Comparison of ENCODE assay signal across 29 mouse cellular contexts in genomic region chr5:77402901-77403300, GRCm38 (mm10). TPM values are rescaled to one million over a fixed set of nuclear protein-coding genes. Genes with fewer than 3 reads are reported as not detected.
DNase-seq lines count a peak whose midpoint lies in the region; ATAC-seq and TF ChIP-seq lines count a peak whose summit lies in the region.
"Had no signal": no experiment of that assay in that cellular context is flagged by ENCODE, and none has a peak within 500 bp of the region (broad histone marks: within the 10 kb centered on the region; RNA-seq: fewer than 3 reads in every experiment).

No protein-coding gene starts in this region.

- TF ChIP-seq EP300 in heart, adult 2 months (IDR thresholded peaks at IDR 0.05; ENCODE audit: insufficient read depth, low read depth, low read length) = no peak

- no peak overlapping the region for H3K4me3 ChIP-seq in heart, adult 2 months
- no peak overlapping the region for H3K4me3 ChIP-seq in kidney, adult 2 months (ENCODE audit: insufficient read depth, low read depth, low read length)
- H3K4me3 ChIP-seq in kidney, embryonic 16.5 days (ENCODE audit: low read length) = no peak overlapping the region
- no peak overlapping the region for H3K4me3 ChIP-seq in small intestine, adult 2 months (ENCODE audit: low read depth, low read length)
- H3K4me3 ChIP-seq: embryonic facial prominence, embryonic 12.5 days; forebrain, embryonic 10.5 days; hindbrain, embryonic 10.5 days; midbrain, embryonic 13.5 days; neural tube, embryonic 13.5 days; stomach, embryonic 15.5 days had no signal

- no peak for TF ChIP-seq POLR2A in heart, adult 2 months (IDR thresholded peaks at IDR 0.05; ENCODE audit: insufficient read depth, low read depth, low read length)
- TF ChIP-seq POLR2A in kidney, adult 2 months (IDR thresholded peaks at IDR 0.05; ENCODE audit: low read depth, low read length) = no peak
- TF ChIP-seq POLR2A in small intestine, adult 2 months (IDR thresholded peaks at IDR 0.05; ENCODE audit: low read depth, low read length) = no peak

- H3K79me2 ChIP-seq in heart, adult 2 months (replicated peaks; ENCODE audit: control insufficient read depth, insufficient read depth, low read length) = no peaks in the 10 kb centered on the region

- intact Hi-C loops in heart, adult 2 months (cut with DNase I) = no loop called here

- no peak for TF ChIP-seq CTCF in heart, adult 2 months (IDR thresholded peaks at IDR 0.05)
- no peak for TF ChIP-seq CTCF in kidney, adult 2 months (conservative IDR thresholded peaks at IDR 0.05; ENCODE audit: insufficient read depth, insufficient read length, low read depth, low read length)
- TF ChIP-seq CTCF in small intestine, adult 2 months (IDR thresholded peaks at IDR 0.05; ENCODE audit: extremely low read depth, insufficient read length, insufficient replicate concordance, low read depth, low read length) = no peak

- H3K27me3 ChIP-seq in heart, adult 2 months (ENCODE audit: control insufficient read depth, insufficient read depth, low read length) = no peaks in the 10 kb centered on the region
- no peaks in the 10 kb centered on the region for H3K27me3 ChIP-seq in kidney, adult 2 months (replicated peaks; ENCODE audit: control insufficient read depth, insufficient read depth, low read length)
- H3K27me3 ChIP-seq in kidney, embryonic 16.5 days (ENCODE audit: insufficient read depth, low read length) = no peaks in the 10 kb centered on the region
- peaks cover 6% of the 10 kb centered on the region; the same call in 1 of the 2 replicates for H3K27me3 ChIP-seq in small intestine, adult 2 months (ENCODE audit: control insufficient read depth, insufficient read depth, low read length)
- H3K27me3 ChIP-seq: CH12.LX; stomach, embryonic 15.5 days had no signal

- no peak overlapping the region for H3K9ac ChIP-seq in heart, adult 2 months (ENCODE audit: low read depth, low read length)
- no peak overlapping the region for H3K9ac ChIP-seq in kidney, embryonic 16.5 days (replicated peaks; ENCODE audit: low read length)
- H3K9ac ChIP-seq: embryonic facial prominence, embryonic 12.5 days; liver, embryonic 14.5 days; midbrain, embryonic 13.5 days; neural tube, embryonic 13.5 days; stomach, embryonic 15.5 days had no signal

- H3K4me2 ChIP-seq in kidney, embryonic 16.5 days (replicated peaks; ENCODE audit: low read depth, low read length) = no peak overlapping the region
- H3K4me2 ChIP-seq: embryonic facial prominence, embryonic 12.5 days; midbrain, embryonic 13.5 days; neural tube, embryonic 13.5 days; stomach, embryonic 15.5 days had no signal

- WGBS in heart, adult 2 months = 40% methylated on average over 5 of the region's 5 CpGs
- WGBS in kidney, adult 2 months = 44% methylated on average over 5 of the region's 5 CpGs
- 62% methylated on average over 5 of the region's 5 CpGs for WGBS in kidney, embryonic 16.5 days
- WGBS in small intestine, adult 2 months = 64% methylated on average over 5 of the region's 5 CpGs

- no peak for DNase-seq in heart, adult 2 months
- no peak for DNase-seq in heart, postnatal 4 days
- peak; percentile 60 for DNase-seq in kidney, adult 2 months
- no peak for DNase-seq in kidney, adult 8-10 months
- no peak for DNase-seq in ovary, postnatal 36 days (ENCODE audit: low spot score)
- DNase-seq in gastrocnemius, postnatal 25 days = no peak
- DNase-seq: adrenal gland, adult 8-10 months; cerebellum, adult 11 months; cerebellum, adult 9-10 months; embryo, embryonic 11 days; lung, adult 2 months; lung, postnatal 10 days; right cerebral cortex, postnatal 14 days; thymus, postnatal 14 days had no signal

- no peak for ATAC-seq in kidney, embryonic 16.5 days (ENCODE audit: low FRiP score, low TSS enrichment)
- ATAC-seq: activated CD4-positive, CD25-positive, alpha-beta regulatory T cell, adult 4 months; forebrain, embryonic 16.5 days; hindbrain, embryonic 16.5 days; midbrain, embryonic 13.5 days had no signal

- no peaks in the 10 kb centered on the region for H3K9me3 ChIP-seq in kidney, embryonic 16.5 days (ENCODE audit: low read length)
- H3K9me3 ChIP-seq: embryonic facial prominence, embryonic 12.5 days; hindbrain, embryonic 10.5 days; midbrain, embryonic 13.5 days; neural tube, embryonic 13.5 days; stomach, embryonic 15.5 days had no signal

- peaks cover 21% of the 10 kb centered on the region for H3K4me1 ChIP-seq in heart, adult 2 months (ENCODE audit: control insufficient read depth, insufficient read depth, low read length)
- H3K4me1 ChIP-seq in kidney, adult 2 months (ENCODE audit: control insufficient read depth, insufficient read depth, low read length) = peaks cover 55% of the 10 kb centered on the region
- peaks cover 56% of the 10 kb centered on the region for H3K4me1 ChIP-seq in kidney, embryonic 16.5 days (ENCODE audit: insufficient read depth, low read length)
- no peaks in the 10 kb centered on the region; the same call in 1 of the 2 replicates for H3K4me1 ChIP-seq in small intestine, adult 2 months (ENCODE audit: control insufficient read depth, insufficient read depth, insufficient read length, low read length)

- peaks cover 24% of the 10 kb centered on the region for H3K36me3 ChIP-seq in heart, adult 2 months (ENCODE audit: control insufficient read depth, insufficient read depth, low read length)
- H3K36me3 ChIP-seq in kidney, adult 2 months (ENCODE audit: control insufficient read depth, insufficient read depth, low read length) = no peaks in the 10 kb centered on the region
- H3K36me3 ChIP-seq in kidney, embryonic 16.5 days (ENCODE audit: insufficient read depth, low read length) = no peaks in the 10 kb centered on the region
- no peaks in the 10 kb centered on the region for H3K36me3 ChIP-seq in small intestine, adult 2 months (ENCODE audit: control insufficient read depth, insufficient read depth, low read length)
- H3K36me3 ChIP-seq: embryonic facial prominence, embryonic 12.5 days; forebrain, embryonic 10.5 days; hindbrain, embryonic 10.5 days; midbrain, embryonic 13.5 days; neural tube, embryonic 13.5 days; stomach, embryonic 15.5 days had no signal

- peak overlapping the region; percentile 65 for H3K27ac ChIP-seq in heart, adult 2 months
- H3K27ac ChIP-seq in kidney, adult 2 months (ENCODE audit: insufficient read depth, low read depth, low read length) = peak overlapping the region; percentile 43
- H3K27ac ChIP-seq in kidney, embryonic 16.5 days (ENCODE audit: low read length) = peak overlapping the region; percentile 11; the same call in 1 of the 2 replicates
- H3K27ac ChIP-seq in small intestine, adult 2 months (ENCODE audit: insufficient read depth, low read depth, low read length) = peak overlapping the region; percentile 15; the same call in 1 of the 2 replicates
- H3K27ac ChIP-seq: embryonic facial prominence, embryonic 12.5 days; forebrain, embryonic 10.5 days; hindbrain, embryonic 10.5 days; liver, embryonic 14.5 days; macrophage; midbrain, embryonic 13.5 days; neural tube, embryonic 13.5 days; stomach, embryonic 15.5 days had no signal

RNA-seq across cellular contexts. Expression of gene Igfbp7, which starts 4.9 kb away (rescaled TPM):
- 100 to 1,000 TPM; 174 to 205 TPM for total RNA-seq in heart, adult 2 months (2021)
- polyA plus RNA-seq in heart, adult 2 months (2012; rRNA removed) = 342 and 353 TPM in 2 replicates
- total RNA-seq in heart, postnatal 4 days (2021) = 100 to 1,000 TPM; 210 to 250 TPM
- 4,855 and 6,899 TPM in 2 replicates for polyA plus RNA-seq in kidney, adult 2 months (2012; rRNA removed)
- polyA plus RNA-seq in kidney, embryonic 16.5 days (2015; fragmentation: Nextera tagmentation; extraction: Ambion mirVana) = 455 and 475 TPM in 2 replicates
- polyA plus RNA-seq in small intestine, adult 2 months (2012; rRNA removed) = 664 and 1,449 TPM in 2 replicates
- total RNA-seq in gastrocnemius, postnatal 25 days (2021) = 100 to 1,000 TPM; 105 to 156 TPM
- total RNA-seq: megakaryocyte-erythroid progenitor cell, adult 5-6 weeks had no signal

Comparison
In these comparisons a context has a peak if more than half of its experiments do, and no peak if none do; other contexts are left out.
1. H3K27ac ChIP-seq: peak in every context shown above with its lines; median percentile 65 in heart, adult 2 months; 43 in kidney, adult 2 months; 15 in small intestine, adult 2 months; 11 in kidney, embryonic 16.5 days.